Mouse (Mus musculus) spleen, adult 2 months (tissue): ENCODE measurements around the gene Cldn18. TPM values are rescaled to one million over a fixed set of nuclear protein-coding genes. Genes with fewer than 3 reads are reported as not detected.

Experiments
- DNase-seq, 2 experiments: peaks; one replicate each; pipeline versions ENCODE4 v3.0.0 to v3.0.0-alpha.2; 2012 to 2021; ENCODE audit warnings: low spot score in 2 of 2, low read depth in 1 of 2
- H3K27ac ChIP-seq: fragments of 200-500 bp; 2 replicates; pipeline ENCODE4 v1.5.1; 2012; ENCODE audit warnings: low read length, inconsistent platforms; ENCODE audit not compliant: insufficient read depth
- H3K27me3 ChIP-seq: fragments of 200-500 bp; 2 replicates; pipeline ENCODE4 v1.6.1; 2012; ENCODE audit warnings: mild to moderate bottlenecking, moderate library complexity, low read length, inconsistent platforms; ENCODE audit not compliant: control insufficient read depth, insufficient read depth
- H3K36me3 ChIP-seq: fragments of 200-500 bp; 2 replicates; pipeline ENCODE4 v1.6.1; 2012; ENCODE audit warnings: mild to moderate bottlenecking, low read length, inconsistent platforms; ENCODE audit not compliant: control insufficient read depth, insufficient read depth
- H3K4me1 ChIP-seq: fragments of 200-500 bp; 2 replicates; pipeline ENCODE4 v1.6.1; 2011; ENCODE audit warnings: inconsistent platforms; ENCODE audit not compliant: control insufficient read depth, insufficient read depth, insufficient read length
- H3K4me3 ChIP-seq: fragments of 200-500 bp; 2 replicates; pipeline ENCODE4 v1.5.1; 2011; ENCODE audit warnings: mild to moderate bottlenecking, inconsistent platforms; ENCODE audit not compliant: insufficient read depth, insufficient read length; ENCODE audit errors: extremely low read depth
- CTCF ChIP-seq: fragments of 200-500 bp; IDR thresholded peaks from 2 replicates; pipeline ENCODE4 v1.5.1; 2011; ENCODE audit warnings: mild to moderate bottlenecking, inconsistent platforms; ENCODE audit not compliant: insufficient read depth, insufficient read length, insufficient replicate concordance; ENCODE audit errors: extremely low read depth
- POLR2A ChIP-seq: fragments of 200-500 bp; IDR thresholded peaks from 2 replicates; pipeline ENCODE4 v1.6.1; 2011; ENCODE audit warnings: low read depth, low read length, inconsistent platforms
- WGBS: fragments of 180-500 bp; shearing (Covaris S2); methylation state at CpG from one replicate; pipeline ENCODE4 v1.1.7; 2018; 5-methylcytosine and 5-hydroxymethylcytosine counted together
- polyA plus RNA-seq: library from polyadenylated mRNA; depleted of rRNA; stranded (reverse); fragments of >200 nt; gene quantifications from 2 replicates; pipeline ENCODE4 v1.2.3, GENCODE M21; 2012

Cldn18 gene
- polyA plus RNA-seq, 1 experiment: not detected

- no peaks in the 10 kb centered on the region for H3K36me3 ChIP-seq
- H3K4me1 ChIP-seq: no peaks in the 10 kb centered on the region
- H3K27ac ChIP-seq: no peak overlapping the region
- H3K4me3 ChIP-seq: no peak overlapping the region
- no peak for DNase-seq
- TF ChIP-seq POLR2A: no peak
- no peaks in the 10 kb centered on the region for H3K27me3 ChIP-seq
- WGBS: 75% methylated on average over 11 of the region's 11 CpGs
These were observed 10.8 kb upstream of the Cldn18 start for GRCm38 (mm10) chr9:99727819-99728218.

DNA sequence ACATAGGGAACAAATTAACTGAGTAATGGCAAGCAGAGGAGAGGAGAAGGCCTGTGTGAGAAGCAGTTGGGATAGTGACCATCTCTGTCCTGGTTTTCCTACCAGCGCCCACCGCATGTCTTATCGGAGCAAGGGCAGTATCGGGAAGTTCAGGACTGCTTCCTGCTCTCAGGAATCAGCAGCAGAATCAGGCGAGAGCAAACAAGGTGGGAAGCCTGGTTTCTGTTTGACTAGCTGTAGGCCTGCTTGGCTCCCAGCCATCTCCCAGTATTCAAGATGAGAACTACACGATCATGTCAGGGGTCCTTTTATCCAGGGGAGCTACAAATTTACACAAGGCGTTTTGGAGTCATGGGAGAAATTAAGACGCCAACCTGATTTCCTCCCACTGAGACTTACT, 8.2 kb upstream of the Cldn18 start:
- no peak overlapping the region for H3K27ac ChIP-seq
- no peak for DNase-seq
- H3K4me1 ChIP-seq: no peaks in the 10 kb centered on the region
- no peak for TF ChIP-seq CTCF
- no peak for TF ChIP-seq POLR2A
- H3K4me3 ChIP-seq: no peak overlapping the region
- H3K27me3 ChIP-seq: no peaks in the 10 kb centered on the region
- WGBS: 89% methylated on average over 8 of the region's 8 CpGs
- H3K36me3 ChIP-seq: no peaks in the 10 kb centered on the region

- no peaks in the 10 kb centered on the region for H3K4me1 ChIP-seq
- WGBS: 30% methylated on average over 1 of the region's 1 CpGs
- H3K27ac ChIP-seq: no peak overlapping the region
- H3K27me3 ChIP-seq: no peaks in the 10 kb centered on the region
- no peak for DNase-seq
- no peak overlapping the region for H3K4me3 ChIP-seq
- H3K36me3 ChIP-seq: no peaks in the 10 kb centered on the region
- TF ChIP-seq POLR2A (no peak), CTCF (no peak)
These were observed 2.9 kb upstream of the Cldn18 start for GRCm38 (mm10) chr9:99720011-99720410.

GRCm38 (mm10) chr9:99710297-99710696, 6.8 kb downstream of the Cldn18 start:
- Histone ChIP-seq H3K4me1 (no peaks in the 10 kb centered on the region), H3K27me3 (no peaks in the 10 kb centered on the region), H3K36me3 (no peaks in the 10 kb centered on the region), H3K27ac (no peak overlapping the region), H3K4me3 (no peak overlapping the region)
- no peak for TF ChIP-seq CTCF
- DNase-seq: no peak
- WGBS: 89% methylated on average over 4 of the region's 4 CpGs

DNA sequence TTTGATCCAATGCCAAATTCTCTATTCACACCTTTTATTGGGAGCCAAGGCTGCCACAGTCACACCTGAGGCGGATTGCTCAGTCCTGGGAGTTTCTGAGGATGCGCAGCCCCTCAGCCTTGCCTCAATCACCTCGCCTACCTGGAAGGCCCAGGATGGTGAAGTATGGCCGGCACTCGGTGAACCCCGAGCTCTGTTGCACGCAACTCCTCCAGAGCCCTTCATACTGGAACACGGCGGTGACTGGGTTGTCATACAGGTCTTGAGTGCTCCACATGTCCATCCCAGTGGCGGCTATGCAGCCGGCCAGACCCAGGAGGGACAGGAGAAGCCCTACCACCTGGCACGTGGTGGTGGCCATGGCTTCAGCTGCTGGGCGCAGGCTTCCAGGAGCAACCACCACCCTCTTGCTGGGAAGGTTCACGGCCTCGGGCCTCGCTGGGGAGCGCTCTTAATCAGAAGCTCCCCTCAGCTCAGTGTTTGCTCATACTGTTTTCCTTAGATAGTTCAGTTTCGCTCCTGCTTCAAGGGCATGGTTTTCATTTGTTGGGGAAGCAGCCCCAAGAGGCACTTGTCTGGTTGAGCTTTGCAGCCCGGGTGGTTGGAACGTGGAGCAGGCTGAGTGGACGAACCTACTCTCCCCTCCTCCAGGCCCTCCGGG, 7.3 kb downstream of the Cldn18 start:
- TF ChIP-seq CTCF: no peak
- no peak for TF ChIP-seq POLR2A
- no peaks in the 10 kb centered on the region for H3K27me3 ChIP-seq
- no peak overlapping the region for H3K4me3 ChIP-seq
- H3K36me3 ChIP-seq: no peaks in the 10 kb centered on the region
- WGBS: 94% methylated on average over 22 of the region's 22 CpGs
- no peaks in the 10 kb centered on the region for H3K4me1 ChIP-seq
- H3K27ac ChIP-seq: no peak overlapping the region
- DNase-seq: no peak

GRCm38 (mm10) chr9:99707425-99708126, 9.5 kb downstream of the Cldn18 start:
- DNase-seq: no peak
- H3K27ac ChIP-seq: no peak overlapping the region
- TF ChIP-seq CTCF (no peak), POLR2A (no peak)
- no peaks in the 10 kb centered on the region for H3K4me1 ChIP-seq
- H3K4me3 ChIP-seq: no peak overlapping the region
- H3K36me3 ChIP-seq: no peaks in the 10 kb centered on the region
- no peaks in the 10 kb centered on the region for H3K27me3 ChIP-seq
- WGBS: 74% methylated on average over 11 of the region's 11 CpGs

GRCm38 (mm10) chr9:99706264-99706663, 10.8 kb downstream of the Cldn18 start:
- Histone ChIP-seq H3K4me1 (no peaks in the 10 kb centered on the region), H3K27ac (no peak overlapping the region), H3K4me3 (no peak overlapping the region), H3K36me3 (no peaks in the 10 kb centered on the region), H3K27me3 (no peaks in the 10 kb centered on the region)
- no peak for DNase-seq
- TF ChIP-seq POLR2A (no peak), CTCF (no peak)
- WGBS: 87% methylated on average over 6 of the region's 6 CpGs
